Comparison of ENCODE assay signal across 28 mouse cellular contexts in the genomic region with DNA sequence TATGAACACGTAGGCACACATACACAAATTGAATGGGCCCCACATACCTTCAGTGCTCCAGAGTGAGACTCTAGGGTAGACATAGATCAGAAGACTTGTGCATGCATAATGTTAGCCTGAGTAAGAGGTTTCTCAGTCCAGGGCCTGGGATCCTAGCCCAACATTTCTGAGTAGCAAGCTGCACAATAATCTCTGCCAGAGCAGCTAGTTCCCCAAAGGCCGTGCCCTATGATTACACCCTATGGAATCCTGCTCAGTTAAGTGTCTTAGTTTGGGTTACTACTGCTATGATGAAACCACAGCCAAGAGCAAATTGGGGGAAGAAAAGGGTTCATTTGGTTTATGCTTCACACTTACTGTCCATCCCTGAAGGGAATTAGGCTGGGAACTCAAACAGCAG. TPM values are rescaled to one million over a fixed set of nuclear protein-coding genes. Genes with fewer than 3 reads are reported as not detected.
DNase-seq lines count a peak whose midpoint lies in the region; ATAC-seq lines count a peak whose summit lies in the region.
"Had no signal": no experiment of that assay in that cellular context is flagged by ENCODE, and none has a peak within 500 bp of the region (broad histone marks: within the 10 kb centered on the region; RNA-seq: fewer than 3 reads in every experiment).

No protein-coding gene starts in this region.

- no peak for ATAC-seq in embryonic facial prominence, embryonic 13.5 days (ENCODE audit: insufficient number of reproducible peaks, insufficient read depth, low FRiP score, low TSS enrichment, low read depth)
- no peak for ATAC-seq in cerebellum, adult (ENCODE audit: insufficient number of reproducible peaks, low FRiP score, low TSS enrichment)
- ATAC-seq: CD4-positive, CD25-positive, alpha-beta regulatory T cell, adult 4 months; forebrain, embryonic 14.5 days; forebrain, postnatal 0 days; hindbrain, postnatal 0 days; inflammation-experienced regulatory T-cells, adult 6 months; intestine, embryonic 16.5 days; Patski had no signal

- H3K9ac ChIP-seq in embryonic facial prominence, embryonic 13.5 days, result no peak overlapping the region
- H3K9ac ChIP-seq: embryonic facial prominence, embryonic 12.5 days; forebrain, postnatal 0 days; hindbrain, embryonic 14.5 days had no signal

- peaks cover 51% of the 10 kb centered on the region for H3K36me3 ChIP-seq in embryonic facial prominence, embryonic 13.5 days
- peaks cover 71% of the 10 kb centered on the region for H3K36me3 ChIP-seq in embryonic facial prominence, embryonic 10.5 days (replicated peaks)

- WGBS in embryonic facial prominence, embryonic 13.5 days, result 90% methylated on average over 2 of the region's 2 CpGs
- 92% methylated on average over 2 of the region's 2 CpGs for WGBS in embryonic facial prominence, embryonic 10.5 days

- H3K4me1 ChIP-seq in embryonic facial prominence, embryonic 13.5 days, result peaks cover 33% of the 10 kb centered on the region
- H3K4me1 ChIP-seq in embryonic facial prominence, embryonic 10.5 days, result peaks cover 35% of the 10 kb centered on the region

- H3K27ac ChIP-seq in embryonic facial prominence, embryonic 13.5 days, result 0 out of 2 replicates have a peak overlapping the region, but pooled peaks have one; percentile 8
- H3K27ac ChIP-seq in embryonic facial prominence, embryonic 10.5 days (replicated peaks), result no peak overlapping the region
- H3K27ac ChIP-seq: embryonic facial prominence, embryonic 12.5 days; gastrocnemius, adult 2 months; hindbrain, embryonic 14.5 days; hindbrain, postnatal 0 days had no signal

- H3K27me3 ChIP-seq in embryonic facial prominence, embryonic 13.5 days, result no peaks in the 10 kb centered on the region
- no peaks in the 10 kb centered on the region for H3K27me3 ChIP-seq in embryonic facial prominence, embryonic 10.5 days (replicated peaks; ENCODE audit: low read depth, poor library complexity, severe bottlenecking)
- H3K27me3 ChIP-seq: embryonic facial prominence, embryonic 12.5 days; Patski had no signal

- H3K4me2 ChIP-seq in embryonic facial prominence, embryonic 13.5 days, result no peak overlapping the region
- H3K4me2 ChIP-seq: embryonic facial prominence, embryonic 12.5 days; heart, embryonic 11.5 days; hindbrain, embryonic 14.5 days had no signal

- H3K4me3 ChIP-seq in embryonic facial prominence, embryonic 13.5 days, result no peak overlapping the region
- H3K4me3 ChIP-seq in embryonic facial prominence, embryonic 10.5 days, result no peak overlapping the region
- H3K4me3 ChIP-seq: embryonic facial prominence, embryonic 12.5 days; gastrocnemius, adult 2 months had no signal

- H3K9me3 ChIP-seq in embryonic facial prominence, embryonic 13.5 days, result no peaks in the 10 kb centered on the region
- H3K9me3 ChIP-seq in embryonic facial prominence, embryonic 10.5 days, result no peaks in the 10 kb centered on the region
- H3K9me3 ChIP-seq: embryonic facial prominence, embryonic 12.5 days had no signal

- no peak for DNase-seq in embryonic facial prominence, embryonic 10.5 days (ENCODE audit: low spot score)
- DNase-seq in 3134 (ENCODE audit: extremely low read depth, insufficient read length, low spot score), result peak; percentile 50
- peak; percentile 90 for DNase-seq in NIH3T3 (ENCODE audit: low read depth)
- DNase-seq in fibroblast of lung, adult 2 months (ENCODE audit: low read depth), result peak; percentile 80
- no peak for DNase-seq in lung, adult 18-20 months
- no peak for DNase-seq in kidney, postnatal 25 days
- DNase-seq: adrenal gland, adult 2 months; adrenal gland, postnatal 14 days; cerebellum, adult 11-12 months; cerebellum, adult 8-10 months; cerebellum, postnatal 10 days; cerebellum, postnatal 36 days; forebrain, postnatal 0 days; gastrocnemius, adult 2 months; gastrocnemius, postnatal 14 days; heart, adult 11 months; heart, postnatal 36 days had no signal

RNA-seq across cellular contexts. Expression of gene Crabp2, which starts 6.0 kb away (rescaled TPM):
- 345 and 370 TPM in 2 replicates for polyA plus RNA-seq in embryonic facial prominence, embryonic 13.5 days (2015; fragmentation: Nextera tagmentation; extraction: Ambion mirVana)
- polyA plus RNA-seq in embryonic facial prominence, embryonic 10.5 days (2016; fragmentation: Nextera tagmentation; extraction: Ambion mirVana), result 686 and 800 TPM in 2 replicates
- polyA plus RNA-seq: adrenal gland, adult 2 months; CD4-positive, CD25-positive, alpha-beta regulatory T cell, adult 4 months; inflammation-experienced regulatory T-cells, adult 6 months had no signal

RNA-seq across cellular contexts. Expression of gene Rrnad1, which starts 12.0 kb away (rescaled TPM):
- 21.1 and 25.2 TPM in 2 replicates for polyA plus RNA-seq in embryonic facial prominence, embryonic 13.5 days (2015; fragmentation: Nextera tagmentation; extraction: Ambion mirVana)
- polyA plus RNA-seq in embryonic facial prominence, embryonic 10.5 days (2016; fragmentation: Nextera tagmentation; extraction: Ambion mirVana), result 20.6 and 21.5 TPM in 2 replicates

RNA-seq across cellular contexts. Expression of gene Isg20l2, which starts 12.4 kb away (rescaled TPM):
- polyA plus RNA-seq in embryonic facial prominence, embryonic 13.5 days (2015; fragmentation: Nextera tagmentation; extraction: Ambion mirVana), result 69.0 and 74.3 TPM in 2 replicates
- 78.0 and 81.3 TPM in 2 replicates for polyA plus RNA-seq in embryonic facial prominence, embryonic 10.5 days (2016; fragmentation: Nextera tagmentation; extraction: Ambion mirVana)

RNA-seq across cellular contexts. Expression of gene Mrpl24, which starts 23.2 kb away (rescaled TPM):
- polyA plus RNA-seq in embryonic facial prominence, embryonic 13.5 days (2015; fragmentation: Nextera tagmentation; extraction: Ambion mirVana), result 80.1 and 84.0 TPM in 2 replicates
- 78.4 and 79.3 TPM in 2 replicates for polyA plus RNA-seq in embryonic facial prominence, embryonic 10.5 days (2016; fragmentation: Nextera tagmentation; extraction: Ambion mirVana)

RNA-seq across cellular contexts. Expression of gene Nes, which starts 28.4 kb away (rescaled TPM):
- 13.8 and 17.7 TPM in 2 replicates for polyA plus RNA-seq in embryonic facial prominence, embryonic 13.5 days (2015; fragmentation: Nextera tagmentation; extraction: Ambion mirVana)
- polyA plus RNA-seq in embryonic facial prominence, embryonic 10.5 days (2016; fragmentation: Nextera tagmentation; extraction: Ambion mirVana), result 35.3 and 46.2 TPM in 2 replicates
- polyA plus RNA-seq: CD4-positive, CD25-positive, alpha-beta regulatory T cell, adult 4 months; inflammation-experienced regulatory T-cells, adult 6 months had no signal

Comparison
In these comparisons a context has a peak if more than half of its experiments do, and no peak if none do; other contexts are left out.
1. DNase-seq: peak in 3134 (single experiment), NIH3T3 (single experiment) and fibroblast of lung, adult 2 months (single experiment); none in embryonic facial prominence, embryonic 10.5 days (single experiment), lung, adult 18-20 months (0 of 2) and kidney, postnatal 25 days (0 of 2).